Mouse (Mus musculus): ENCODE results near the gene Zc3h4.

Gene Zc3h4

GRCm38 (mm10) chr7:16477628-16478027, 76.9 kb downstream of the Zc3h4 start, which contains the start of gene Npas1:
Npas1 (minus strand) TSS chr7:16477728.
- DNase-seq (ENCODE audit: low spot score in 2 of 2): no peak
